Comparison of ENCODE assay signal across 22 mouse cellular contexts in the genomic region with DNA sequence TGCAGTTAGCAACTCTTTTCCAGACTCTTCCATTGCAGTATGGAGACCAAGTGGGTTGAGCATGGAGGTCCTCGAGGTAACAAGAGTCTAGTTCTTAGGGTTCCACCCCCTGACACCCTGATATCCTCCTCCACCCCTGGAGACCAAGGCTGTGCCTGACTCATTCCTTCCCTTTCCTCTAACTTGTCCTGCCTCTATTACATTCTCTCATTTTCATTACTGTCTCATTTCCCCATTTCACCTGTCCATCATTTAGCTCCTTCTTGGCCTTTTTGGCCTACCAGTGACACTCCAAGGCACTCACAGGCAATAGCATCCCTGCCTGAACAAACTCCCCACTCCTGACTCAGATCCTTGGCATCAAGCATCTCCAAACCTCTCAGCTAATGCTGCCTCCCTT.
"Had no signal": no experiment of that assay in that cellular context is flagged by ENCODE, and none has a peak within 500 bp of the region (broad histone marks: within the 10 kb centered on the region; RNA-seq: fewer than 3 reads in every experiment).

No protein-coding gene starts in this region.

- H3K9ac ChIP-seq: kidney, embryonic 15.5 days; limb, embryonic 12.5 days; limb, embryonic 15.5 days; liver, embryonic 12.5 days; liver, embryonic 15.5 days; lung, embryonic 15.5 days; midbrain, embryonic 12.5 days; midbrain, embryonic 15.5 days; neural tube, embryonic 12.5 days; neural tube, embryonic 15.5 days; stomach, embryonic 15.5 days had no signal

- ATAC-seq: liver, embryonic 12.5 days; midbrain, embryonic 15.5 days had no signal

- DNase-seq: kidney, adult 8-10 months; kidney, postnatal 10 days; kidney, postnatal 36 days; left cerebral cortex, postnatal 4 days; lung, adult 18-20 months; lung, postnatal 10 days; lung, postnatal 36 days; right cerebral cortex, adult 18-20 months; right cerebral cortex, postnatal 14 days; right cerebral cortex, postnatal 4 days; thymus, postnatal 25 days had no signal

- H3K36me3 ChIP-seq: kidney, embryonic 15.5 days; limb, embryonic 15.5 days; lung, embryonic 15.5 days; midbrain, embryonic 12.5 days; midbrain, embryonic 15.5 days; neural tube, embryonic 12.5 days; neural tube, embryonic 15.5 days; stomach, embryonic 15.5 days had no signal

- H3K4me1 ChIP-seq: kidney, embryonic 15.5 days; limb, embryonic 12.5 days; limb, embryonic 15.5 days; midbrain, embryonic 12.5 days; midbrain, embryonic 15.5 days; neural tube, embryonic 12.5 days; stomach, embryonic 15.5 days had no signal

- H3K9me3 ChIP-seq: kidney, embryonic 15.5 days; limb, embryonic 12.5 days; limb, embryonic 15.5 days; liver, embryonic 12.5 days; liver, embryonic 15.5 days; lung, embryonic 15.5 days; midbrain, embryonic 12.5 days; midbrain, embryonic 15.5 days; neural tube, embryonic 12.5 days; neural tube, embryonic 15.5 days; stomach, embryonic 15.5 days had no signal

- H3K27me3 ChIP-seq: kidney, embryonic 15.5 days; limb, embryonic 12.5 days; limb, embryonic 15.5 days; liver, embryonic 12.5 days; liver, embryonic 15.5 days; lung, embryonic 15.5 days; midbrain, embryonic 12.5 days; midbrain, embryonic 15.5 days; neural tube, embryonic 12.5 days; neural tube, embryonic 15.5 days; stomach, embryonic 15.5 days had no signal

- H3K4me2 ChIP-seq: kidney, embryonic 15.5 days; limb, embryonic 12.5 days; limb, embryonic 15.5 days; liver, embryonic 12.5 days; liver, embryonic 15.5 days; lung, embryonic 15.5 days; midbrain, embryonic 12.5 days; midbrain, embryonic 15.5 days; neural tube, embryonic 12.5 days; neural tube, embryonic 15.5 days; stomach, embryonic 15.5 days had no signal

- H3K27ac ChIP-seq: kidney, embryonic 15.5 days; limb, embryonic 12.5 days; limb, embryonic 15.5 days; liver, embryonic 12.5 days; liver, embryonic 15.5 days; lung, embryonic 15.5 days; midbrain, embryonic 12.5 days; midbrain, embryonic 15.5 days; neural tube, embryonic 12.5 days; neural tube, embryonic 15.5 days; stomach, embryonic 15.5 days had no signal

- H3K4me3 ChIP-seq: kidney, embryonic 15.5 days; limb, embryonic 12.5 days; limb, embryonic 15.5 days; liver, embryonic 12.5 days; liver, embryonic 15.5 days; lung, embryonic 15.5 days; midbrain, embryonic 12.5 days; midbrain, embryonic 15.5 days; neural tube, embryonic 12.5 days; neural tube, embryonic 15.5 days; stomach, embryonic 15.5 days had no signal
